Mouse (Mus musculus) embryonic facial prominence, embryonic 12.5 days (tissue): ENCODE measurements around the gene Rab3c. TPM values are rescaled to one million over a fixed set of nuclear protein-coding genes. Genes with fewer than 3 reads are reported as not detected.

Source experiments
- ATAC-seq: fragments of 200-750 bp; cut with Nextera tagmentation; 2 replicates; pipeline ENCODE4 v1.8.0; 2017; ENCODE audit not compliant: insufficient number of reproducible peaks, insufficient read depth, low FRiP score, low TSS enrichment
- H3K27ac ChIP-seq: fragments of 300-500 bp; sonication (generic); 2 replicates; pipeline ENCODE4 v1.5.1; 2016; ENCODE audit warnings: mild to moderate bottlenecking
- H3K27me3 ChIP-seq: fragments of 300-500 bp; sonication (generic); 2 replicates; pipeline ENCODE4 v1.6.1; 2016; ENCODE audit warnings: mild to moderate bottlenecking, moderate library complexity
- H3K36me3 ChIP-seq: fragments of 300-500 bp; sonication (generic); 2 replicates; pipeline ENCODE4 v1.6.1; 2016; ENCODE audit warnings: mild to moderate bottlenecking
- H3K4me1 ChIP-seq: fragments of 300-500 bp; sonication (generic); 2 replicates; pipeline ENCODE4 v1.6.1; 2016
- H3K4me2 ChIP-seq: fragments of 300-500 bp; sonication (generic); replicated peaks from 2 replicates; pipeline ENCODE4 v1.6.1; 2016; ENCODE audit warnings: mild to moderate bottlenecking, moderate library complexity
- H3K4me3 ChIP-seq: fragments of 300-500 bp; sonication (generic); 2 replicates; pipeline ENCODE4 v1.5.1; 2016; ENCODE audit warnings: mild to moderate bottlenecking
- H3K9ac ChIP-seq: fragments of 300-500 bp; sonication (generic); 2 replicates; pipeline ENCODE4 v1.6.1; 2016; ENCODE audit warnings: mild to moderate bottlenecking, moderate library complexity
- H3K9me3 ChIP-seq: fragments of 300-500 bp; sonication (generic); 2 replicates; pipeline ENCODE4 v1.6.1; 2016; ENCODE audit warnings: mild to moderate bottlenecking, moderate library complexity
- WGBS: fragments of 180-500 bp; shearing (Covaris S2); methylation state at CpG from one replicate; pipeline ENCODE4 v1.1.7; 2016; 5-methylcytosine and 5-hydroxymethylcytosine counted together
- polyA plus RNA-seq: library from polyadenylated mRNA; unstranded; fragments of >200 nt; fragmentation: Nextera tagmentation; extraction: Ambion mirVana; gene quantifications from 2 replicates; pipeline ENCODE4 v1.2.1, GENCODE M21; 2016

The Rab3c gene
- polyA plus RNA-seq, 1 experiment from 2014 or later: 4.0 TPM

DNA sequence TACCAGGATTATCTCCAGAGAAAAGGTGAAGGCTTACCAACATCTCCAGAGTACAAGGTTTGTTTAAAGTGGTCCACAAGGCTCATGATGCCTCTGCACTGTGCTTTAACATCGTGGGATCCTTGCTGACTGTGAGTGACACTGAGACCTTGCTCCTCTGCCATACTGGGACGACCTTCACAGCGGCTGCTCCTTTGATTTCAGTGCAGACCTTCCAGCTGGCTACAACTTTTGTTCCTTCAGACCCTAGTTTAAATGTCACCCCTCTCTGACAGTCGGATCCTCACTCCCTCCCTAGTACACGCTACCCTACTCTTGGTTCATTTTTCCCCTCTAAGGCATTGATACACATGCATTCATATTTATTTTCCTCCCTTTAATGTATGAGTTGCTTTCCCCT lies 142.2 kb downstream of the Rab3c start:
- Histone ChIP-seq H3K9ac (no peak overlapping the region), H3K27ac (no peak overlapping the region), H3K4me1 (no peaks in the 10 kb centered on the region), H3K4me3 (no peak overlapping the region), H3K9me3 (no peaks in the 10 kb centered on the region), H3K27me3 (no peaks in the 10 kb centered on the region), H3K36me3 (no peaks in the 10 kb centered on the region), H3K4me2 (no peak overlapping the region)
- no peak for ATAC-seq
- WGBS: 81% methylated on average over 5 of the region's 5 CpGs

DNA sequence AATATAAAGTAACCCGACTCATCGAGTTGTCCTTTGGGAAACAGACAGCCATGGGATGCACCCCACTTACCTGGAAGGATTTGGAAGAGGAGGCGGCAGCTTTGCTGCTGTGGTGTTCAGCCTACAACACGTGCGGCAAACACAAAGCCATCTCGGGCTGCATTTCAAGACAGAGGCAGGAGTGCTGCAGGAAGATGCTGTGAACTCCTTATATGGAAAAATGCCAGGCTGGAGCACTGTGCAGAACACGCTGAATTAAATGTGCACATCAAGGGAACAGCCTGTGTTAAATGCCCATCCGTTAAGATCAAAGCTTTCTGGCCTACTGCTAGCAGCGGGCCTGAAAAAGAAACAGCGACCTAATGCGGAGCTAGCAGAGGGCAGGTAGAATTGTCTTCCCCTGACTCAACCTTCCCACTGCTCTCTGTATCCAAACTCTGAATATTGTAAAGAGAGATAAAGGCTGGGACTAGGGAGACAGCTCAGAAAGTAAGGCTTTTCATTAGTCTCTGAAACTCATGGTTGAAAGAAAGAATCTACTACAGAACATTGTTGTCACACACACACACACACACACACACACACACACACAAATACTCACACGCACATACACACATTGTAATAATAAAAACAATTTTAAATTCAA lies 153.1 kb downstream of the Rab3c start:
- 74% methylated on average over 12 of the region's 12 CpGs for WGBS
- Histone ChIP-seq H3K4me1 (no peaks in the 10 kb centered on the region), H3K4me3 (no peak overlapping the region), H3K27me3 (no peaks in the 10 kb centered on the region), H3K36me3 (no peaks in the 10 kb centered on the region), H3K4me2 (no peak overlapping the region), H3K9me3 (no peaks in the 10 kb centered on the region), H3K27ac (no peak overlapping the region), H3K9ac (no peak overlapping the region)
- ATAC-seq: no peak

DNA sequence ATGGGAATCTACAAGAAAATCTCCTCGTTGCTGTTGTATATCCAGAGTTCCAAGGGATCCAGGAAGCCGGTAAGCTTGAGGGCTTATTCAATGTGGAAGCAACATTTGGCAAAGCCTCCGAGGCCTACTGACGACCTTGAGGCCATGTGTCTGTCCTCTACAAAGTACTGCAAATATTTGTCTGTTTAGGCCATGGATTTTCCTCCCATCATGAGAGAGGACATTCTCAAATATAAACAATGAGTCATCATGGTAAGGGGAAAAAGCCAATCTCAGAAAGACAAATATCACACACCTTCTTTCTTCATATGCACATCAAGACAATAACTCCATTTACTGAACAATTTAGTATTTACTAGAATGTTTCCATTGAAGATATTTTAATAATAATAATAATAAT lies 158.0 kb downstream of the Rab3c start:
- WGBS: 88% methylated on average over 4 of the region's 4 CpGs
- H3K36me3 ChIP-seq: no peaks in the 10 kb centered on the region
- no peak overlapping the region for H3K27ac ChIP-seq
- ATAC-seq: no peak
- H3K4me3 ChIP-seq: no peak overlapping the region
- H3K27me3 ChIP-seq: no peaks in the 10 kb centered on the region
- no peaks in the 10 kb centered on the region for H3K4me1 ChIP-seq
- no peaks in the 10 kb centered on the region for H3K9me3 ChIP-seq
- no peak overlapping the region for H3K9ac ChIP-seq
- no peak overlapping the region for H3K4me2 ChIP-seq

DNA sequence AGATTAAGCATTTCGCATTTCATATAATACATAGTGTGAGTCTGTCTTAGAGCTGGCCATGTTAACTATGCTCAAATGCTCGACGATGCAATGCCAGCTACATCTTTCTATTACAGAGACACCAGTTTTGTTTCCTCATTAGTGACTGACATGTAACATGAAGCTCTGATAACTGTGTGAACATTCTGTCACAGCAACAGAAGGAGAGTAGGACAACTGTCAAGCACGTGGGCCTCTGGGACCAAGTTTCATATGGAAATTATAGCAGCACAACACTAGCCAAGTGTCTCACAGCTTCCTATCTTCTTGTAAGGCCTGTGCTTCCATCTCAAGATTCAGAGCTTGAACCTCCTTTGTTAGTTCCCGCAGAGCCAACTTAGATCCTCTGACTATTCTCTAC lies 163.9 kb downstream of the Rab3c start:
- no peak overlapping the region for H3K4me3 ChIP-seq
- H3K27me3 ChIP-seq: no peaks in the 10 kb centered on the region
- no peak overlapping the region for H3K27ac ChIP-seq
- no peaks in the 10 kb centered on the region for H3K9me3 ChIP-seq
- H3K9ac ChIP-seq: no peak overlapping the region
- no peaks in the 10 kb centered on the region for H3K4me1 ChIP-seq
- H3K36me3 ChIP-seq: no peaks in the 10 kb centered on the region
- 87% methylated on average over 5 of the region's 5 CpGs for WGBS
- no peak overlapping the region for H3K4me2 ChIP-seq
- no peak for ATAC-seq

DNA sequence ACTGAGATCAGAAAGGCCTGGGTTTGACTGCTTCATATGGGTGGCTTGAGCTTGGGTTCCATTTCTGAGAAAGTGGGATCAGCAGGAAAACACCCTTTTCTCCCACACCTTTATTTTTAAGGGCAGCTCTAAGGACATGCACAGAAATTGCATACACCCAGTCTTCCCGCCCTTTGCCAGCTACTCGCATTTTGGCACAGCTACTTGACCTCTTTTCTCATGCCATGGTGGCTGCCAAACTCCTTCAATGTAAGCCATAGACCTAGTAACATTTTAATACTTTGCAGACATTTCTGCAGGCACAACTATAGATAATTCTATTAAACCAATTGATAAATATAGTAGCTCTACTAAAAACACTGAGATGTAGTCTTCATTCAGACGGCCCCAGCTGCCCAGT lies 164.5 kb downstream of the Rab3c start:
- H3K27ac ChIP-seq: no peak overlapping the region
- no peak overlapping the region for H3K4me3 ChIP-seq
- no peak overlapping the region for H3K4me2 ChIP-seq
- no peaks in the 10 kb centered on the region for H3K27me3 ChIP-seq
- ATAC-seq: no peak
- H3K4me1 ChIP-seq: no peaks in the 10 kb centered on the region
- no peaks in the 10 kb centered on the region for H3K9me3 ChIP-seq
- WGBS: 87% methylated on average over 3 of the region's 3 CpGs
- H3K36me3 ChIP-seq: no peaks in the 10 kb centered on the region
- H3K9ac ChIP-seq: no peak overlapping the region

DNA sequence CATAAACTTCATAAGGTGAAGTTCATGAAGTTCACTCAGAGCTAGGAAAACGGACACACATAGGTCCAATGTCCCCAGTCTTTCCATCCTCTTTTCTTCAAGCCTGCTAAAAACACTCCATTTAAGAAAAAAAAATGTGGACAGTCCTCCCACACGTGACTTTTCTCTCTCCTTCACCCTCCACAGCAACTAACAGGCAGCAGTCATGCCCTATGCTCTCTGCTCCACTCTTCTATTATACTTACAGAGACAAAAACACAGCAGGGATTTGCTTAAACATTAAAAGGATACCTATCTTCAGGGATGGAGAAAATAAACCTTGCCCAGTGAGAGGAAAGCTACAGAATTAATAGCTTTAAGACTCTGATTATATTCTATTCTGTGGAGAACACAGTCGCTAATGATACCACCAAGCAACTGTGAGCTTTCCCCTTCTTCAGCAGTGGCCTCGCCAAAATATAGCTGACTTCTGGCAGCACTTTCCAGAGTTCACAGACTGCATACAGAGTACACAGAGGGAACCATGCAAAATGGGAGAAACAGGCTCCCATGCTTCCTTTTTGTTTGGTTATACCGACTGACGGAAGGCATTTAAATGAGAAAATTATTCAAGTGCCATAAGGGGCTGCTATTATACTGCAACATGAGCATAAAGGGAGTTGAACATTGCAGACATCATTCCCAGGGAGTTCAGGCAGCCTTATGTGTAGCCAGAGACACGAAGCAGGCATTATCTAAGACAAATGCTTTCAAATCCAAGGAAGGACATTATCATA lies 165.7 kb downstream of the Rab3c start:
- no peaks in the 10 kb centered on the region for H3K4me1 ChIP-seq
- WGBS: 57% methylated on average over 7 of the region's 7 CpGs
- H3K9me3 ChIP-seq: no peaks in the 10 kb centered on the region
- ATAC-seq: no peak
- no peaks in the 10 kb centered on the region for H3K27me3 ChIP-seq
- H3K4me3 ChIP-seq: no peak overlapping the region
- no peak overlapping the region for H3K4me2 ChIP-seq
- H3K36me3 ChIP-seq: no peaks in the 10 kb centered on the region
- no peak overlapping the region for H3K27ac ChIP-seq
- H3K9ac ChIP-seq: no peak overlapping the region

DNA sequence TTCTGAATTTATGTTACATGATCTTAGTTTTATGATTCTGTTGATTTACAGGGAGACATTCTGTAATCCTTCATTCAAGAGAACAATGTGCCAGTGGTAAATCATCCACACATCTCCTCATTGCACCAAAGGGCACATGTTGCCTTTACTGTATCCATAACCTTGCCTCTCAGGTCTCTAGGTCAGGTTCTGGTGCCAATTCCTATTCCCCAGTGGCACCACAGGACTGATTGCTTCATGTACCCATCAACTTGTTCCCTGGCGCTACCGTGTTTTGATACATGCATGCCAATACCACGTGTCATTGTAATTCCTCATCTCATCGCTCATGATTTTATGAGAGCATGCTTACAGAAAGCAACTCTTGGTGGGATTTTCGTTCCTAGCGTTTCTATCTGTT lies 167.1 kb downstream of the Rab3c start:
- WGBS: 93% methylated on average over 6 of the region's 6 CpGs
- no peak for ATAC-seq
- H3K4me3 ChIP-seq: no peak overlapping the region
- H3K27ac ChIP-seq: no peak overlapping the region
- no peaks in the 10 kb centered on the region for H3K9me3 ChIP-seq
- H3K36me3 ChIP-seq: no peaks in the 10 kb centered on the region
- no peaks in the 10 kb centered on the region for H3K27me3 ChIP-seq
- no peak overlapping the region for H3K4me2 ChIP-seq
- no peaks in the 10 kb centered on the region for H3K4me1 ChIP-seq
- no peak overlapping the region for H3K9ac ChIP-seq

DNA sequence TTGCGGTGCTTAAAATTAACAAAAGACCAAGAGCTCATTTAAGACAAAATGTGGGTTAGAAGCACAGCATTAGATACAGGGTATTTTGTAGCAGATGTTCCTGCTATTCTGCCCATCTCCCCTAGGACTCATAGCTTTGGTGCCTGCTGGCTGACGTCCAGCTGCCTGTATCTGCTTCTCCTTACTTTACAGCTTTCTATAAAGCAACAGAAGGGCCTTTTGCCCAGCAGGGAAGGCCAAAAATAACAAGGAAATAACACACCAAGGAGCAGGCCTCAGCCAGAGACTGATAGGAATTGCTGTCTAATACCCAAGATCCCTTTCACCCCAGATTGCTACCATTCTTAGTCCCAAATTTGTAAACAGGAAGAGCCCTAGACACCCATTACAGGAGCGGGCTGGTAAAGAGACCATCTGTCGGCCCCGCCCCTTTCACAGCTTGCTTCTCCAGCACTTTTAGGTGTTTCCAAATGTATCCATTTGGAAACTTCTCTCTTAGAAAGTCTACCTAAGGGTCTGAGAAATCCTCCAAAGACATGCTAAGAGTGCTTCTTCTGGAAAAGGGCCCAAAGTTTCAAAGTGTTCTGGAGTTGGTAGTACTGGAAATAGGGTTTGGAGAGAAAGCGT lies 183.3 kb downstream of the Rab3c start:
- no peaks in the 10 kb centered on the region for H3K27me3 ChIP-seq
- WGBS: 83% methylated on average over 6 of the region's 6 CpGs
- no peak overlapping the region for H3K4me3 ChIP-seq
- no peak for ATAC-seq
- 0 out of 2 replicates have a peak, but pooled peaks cover 4% of the 10 kb centered on the region for H3K4me1 ChIP-seq
- H3K9me3 ChIP-seq: no peaks in the 10 kb centered on the region
- H3K36me3 ChIP-seq: no peaks in the 10 kb centered on the region
- no peak overlapping the region; the same call in 1 of the 2 replicates for H3K27ac ChIP-seq
- no peak overlapping the region for H3K4me2 ChIP-seq
- H3K9ac ChIP-seq: no peak overlapping the region

DNA sequence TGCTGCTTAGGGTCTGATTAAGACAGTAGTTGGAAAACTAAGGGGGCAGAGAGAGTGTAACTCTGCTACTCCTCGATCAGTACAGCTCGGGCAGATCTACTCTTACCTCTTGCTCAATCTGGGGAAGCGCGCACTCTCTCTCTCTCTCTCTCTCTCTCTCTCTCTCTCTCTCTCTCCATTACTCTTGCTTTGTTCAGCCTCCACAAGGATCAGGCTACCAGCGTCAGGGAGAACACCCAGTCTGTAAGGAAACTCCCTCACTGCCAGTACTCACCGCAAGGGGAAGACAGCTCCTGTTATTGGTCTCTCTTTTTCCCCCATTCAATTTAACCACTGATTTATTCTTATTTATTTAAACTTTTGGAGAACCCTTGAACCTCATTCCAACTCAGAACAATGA lies 185.8 kb downstream of the Rab3c start:
- H3K4me2 ChIP-seq: no peak overlapping the region
- 81% methylated on average over 6 of the region's 6 CpGs for WGBS

DNA sequence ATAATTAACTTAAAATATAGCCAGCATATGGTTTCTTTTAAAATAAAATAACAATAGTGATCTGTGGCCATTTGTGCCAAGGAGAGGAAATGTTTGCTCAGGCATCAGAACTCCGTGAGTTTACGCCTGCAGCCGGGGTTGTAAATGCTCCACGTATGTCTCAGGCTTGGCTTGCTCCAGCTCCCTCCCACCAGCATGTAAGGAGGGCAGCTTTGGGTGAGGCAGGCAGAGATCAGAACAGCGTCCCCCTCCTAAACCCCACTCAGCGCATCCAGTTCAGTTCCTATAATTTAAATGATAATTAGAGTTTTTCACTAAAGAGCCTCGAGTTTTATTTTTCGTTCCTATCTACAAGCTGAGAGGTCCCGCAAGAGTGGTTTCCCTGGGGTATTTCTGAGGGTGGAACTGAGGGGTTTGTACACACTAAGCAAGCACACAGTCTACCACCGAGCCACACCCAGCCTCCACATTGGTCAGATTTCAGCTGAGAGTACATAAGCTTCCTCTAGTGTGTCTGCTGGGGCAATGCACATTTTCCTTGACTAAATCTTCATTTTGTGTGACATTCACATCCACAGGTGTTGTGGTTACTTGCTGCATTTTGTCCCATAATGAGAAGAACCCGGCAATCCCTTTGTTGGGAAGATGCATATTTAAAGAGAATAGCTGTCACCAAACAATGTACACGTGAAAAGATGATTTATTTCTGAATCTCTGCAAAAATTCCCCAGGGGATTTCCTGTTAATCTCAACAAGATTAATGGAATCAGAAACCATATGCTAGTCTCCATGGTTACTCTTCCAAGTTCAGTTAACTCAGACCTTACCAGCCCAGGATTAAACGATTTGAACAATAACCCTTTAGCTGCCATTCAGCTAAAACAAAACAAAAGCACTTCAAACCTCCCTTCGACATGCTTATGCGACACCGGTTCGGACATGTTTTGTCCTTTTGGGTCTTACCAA lies 186.8 kb downstream of the Rab3c start:
- Histone ChIP-seq H3K9ac (no peak overlapping the region), H3K4me2 (no peak overlapping the region), H3K27me3 (no peaks in the 10 kb centered on the region), H3K4me3 (no peak overlapping the region), H3K36me3 (no peaks in the 10 kb centered on the region), H3K9me3 (no peaks in the 10 kb centered on the region), H3K27ac (peak overlapping the region; percentile 11; the same call in 1 of the 2 replicates), H3K4me1 (0 out of 2 replicates have a peak, but pooled peaks cover 4% of the 10 kb centered on the region)
- WGBS: 63% methylated on average over 17 of the region's 17 CpGs
- ATAC-seq: no peak

More for the DNA sequence above, 185.8 kb downstream of the Rab3c start:
- no peak overlapping the region for H3K4me3 ChIP-seq
- H3K4me1 ChIP-seq: 0 out of 2 replicates have a peak, but pooled peaks cover 4% of the 10 kb centered on the region
- ATAC-seq: peak; percentile 60; the same call in 1 of the 2 replicates
- no peaks in the 10 kb centered on the region for H3K36me3 ChIP-seq
- no peaks in the 10 kb centered on the region for H3K9me3 ChIP-seq
- H3K9ac ChIP-seq: no peak overlapping the region
- H3K27me3 ChIP-seq: no peaks in the 10 kb centered on the region
- peak overlapping the region; percentile 11; the same call in 1 of the 2 replicates for H3K27ac ChIP-seq

DNA sequence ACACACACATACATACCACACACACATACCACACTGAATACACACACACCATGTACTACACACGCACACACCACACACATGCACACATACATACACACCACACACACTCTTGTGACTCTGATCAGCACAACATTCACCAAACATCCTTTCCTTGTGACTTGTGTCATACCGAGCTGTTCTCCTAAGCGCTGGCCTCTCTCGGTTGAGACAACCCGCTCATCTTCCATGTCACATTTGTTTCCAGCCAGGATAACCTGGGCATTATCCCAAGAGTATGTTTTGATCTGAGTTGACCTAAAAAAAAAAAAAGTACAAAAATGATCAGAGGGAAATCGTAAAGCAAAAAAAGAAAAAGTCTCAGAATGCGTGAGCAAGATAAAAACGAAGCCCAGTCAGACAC lies 196.8 kb downstream of the Rab3c start:
- ATAC-seq: no peak

More for the DNA sequence above, 196.8 kb downstream of the Rab3c start:
- Histone ChIP-seq H3K9ac (no peak overlapping the region), H3K27ac (no peak overlapping the region), H3K36me3 (no peaks in the 10 kb centered on the region), H3K4me3 (no peak overlapping the region), H3K9me3 (no peaks in the 10 kb centered on the region), H3K27me3 (no peaks in the 10 kb centered on the region), H3K4me2 (no peak overlapping the region), H3K4me1 (no peaks in the 10 kb centered on the region)
- 93% methylated on average over 8 of the region's 8 CpGs for WGBS
